Mouse (Mus musculus): Measurements from ENCODE around the gene Tyw1.

Gene Tyw1

DNA sequence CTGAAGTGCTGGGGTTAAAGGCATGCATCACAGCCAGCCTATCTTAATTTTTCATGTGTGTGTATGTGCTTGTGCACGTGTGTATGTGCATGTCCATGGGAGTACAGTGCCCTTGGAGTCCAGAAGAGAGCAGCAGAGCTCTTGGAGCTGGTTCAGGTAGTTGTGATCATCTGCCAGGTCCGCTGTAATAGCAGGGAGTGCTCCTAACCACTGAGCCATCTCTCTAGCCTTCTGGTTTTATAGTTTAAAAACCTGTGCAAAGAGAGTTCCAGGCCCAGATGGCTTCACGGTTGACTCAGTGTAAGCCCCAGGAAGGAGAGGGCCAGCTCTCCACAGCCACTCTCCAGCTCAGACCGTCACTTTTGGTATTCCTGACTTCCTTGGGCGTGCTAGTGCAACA, 64.4 kb downstream of the Tyw1 start:
- DNase-seq: no peak

DNA sequence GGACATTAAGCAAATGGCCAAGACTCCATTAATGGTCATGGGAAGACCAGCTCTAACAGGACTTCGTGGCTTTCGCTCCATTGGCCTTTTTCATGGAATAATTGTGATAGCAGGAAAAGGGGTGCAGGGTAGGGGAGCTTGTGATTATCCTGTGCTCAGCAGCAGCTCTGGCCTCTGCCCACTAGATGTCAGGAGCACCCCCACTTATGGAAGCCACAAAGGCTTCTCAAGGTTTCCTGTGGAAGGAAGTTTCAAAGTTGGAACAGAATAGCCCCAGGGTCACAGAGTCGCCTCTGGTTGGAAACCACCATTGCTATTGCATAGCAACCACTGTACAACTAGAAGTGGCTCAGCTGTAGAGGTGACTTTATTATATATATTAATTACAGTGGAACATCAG, 65.1 kb downstream of the Tyw1 start:
- DNase-seq: peak in 1 of 2 experiments; percentile 18

DNA sequence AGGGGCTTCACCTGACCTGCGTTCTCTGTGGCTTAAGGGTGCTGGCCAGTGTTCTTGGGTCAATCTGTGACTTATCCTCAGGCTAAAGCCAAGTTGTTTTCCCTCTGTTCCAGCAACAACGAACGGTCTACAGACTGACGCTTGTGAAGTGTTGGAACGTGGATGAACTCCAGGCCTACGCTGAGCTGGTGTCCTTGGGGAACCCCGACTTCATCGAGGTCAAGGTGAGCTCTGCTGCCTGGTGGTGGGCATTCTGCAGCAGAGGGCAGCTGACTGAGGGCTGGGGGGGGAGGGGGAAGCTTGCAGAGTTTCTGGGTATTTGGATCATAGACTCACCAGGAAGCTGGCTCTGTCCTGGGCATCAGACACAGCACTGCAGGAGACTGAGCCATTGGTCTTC, 70.1 kb downstream of the Tyw1 start:
- no peak for DNase-seq

DNA sequence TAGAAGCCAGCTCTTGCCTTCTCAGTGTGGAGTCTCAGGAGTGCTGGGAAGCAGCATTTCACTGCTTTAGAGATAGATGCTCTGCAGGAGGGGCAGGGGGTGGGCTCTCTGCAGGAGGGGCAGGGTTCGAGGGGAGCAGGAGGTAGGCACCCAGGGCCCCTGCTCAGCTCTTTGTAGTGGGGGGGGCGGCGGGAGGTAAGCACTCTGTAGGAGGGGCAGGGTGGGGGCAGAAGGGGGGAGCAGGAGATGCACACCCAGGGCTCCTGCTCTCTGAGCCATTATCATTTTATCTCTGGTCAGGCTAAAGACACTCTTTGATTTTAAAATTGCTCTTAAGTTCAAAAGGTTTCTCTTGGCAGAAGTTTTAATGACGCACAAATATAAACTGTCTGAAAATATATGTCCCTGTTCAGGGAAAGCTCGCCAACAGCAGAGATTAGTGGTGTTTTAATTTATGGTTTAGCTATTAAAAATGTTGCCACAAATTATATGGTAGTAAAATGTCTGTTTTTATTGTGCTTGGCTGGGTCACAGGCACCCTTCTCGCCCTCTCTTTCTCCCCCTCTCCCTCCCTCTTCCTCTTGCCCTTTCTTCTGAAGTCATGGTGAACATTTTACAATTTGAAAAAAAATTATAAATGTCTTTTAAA, 72.3 kb downstream of the Tyw1 start:
- DNase-seq: no peak

DNA sequence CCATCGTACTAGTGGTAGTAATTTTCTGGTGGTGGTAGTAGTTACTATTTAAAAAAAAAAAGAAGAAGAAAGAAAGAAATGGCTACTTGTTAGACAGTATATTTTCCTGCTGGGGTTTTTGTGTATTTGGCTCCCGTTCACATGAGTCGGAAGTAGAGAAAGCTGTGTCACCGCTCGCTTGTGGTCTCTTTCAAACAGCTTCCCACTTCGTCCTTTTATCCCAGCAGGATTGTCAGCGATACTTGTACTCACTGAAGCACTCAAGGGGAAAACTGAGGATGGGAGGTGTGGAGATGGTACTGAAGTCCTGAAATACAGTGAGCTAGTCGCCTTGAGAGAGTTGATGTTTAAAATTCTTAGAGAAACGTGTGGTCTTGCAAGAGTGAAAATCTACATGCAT, 72.9 kb downstream of the Tyw1 start:
- DNase-seq: no peak

DNA sequence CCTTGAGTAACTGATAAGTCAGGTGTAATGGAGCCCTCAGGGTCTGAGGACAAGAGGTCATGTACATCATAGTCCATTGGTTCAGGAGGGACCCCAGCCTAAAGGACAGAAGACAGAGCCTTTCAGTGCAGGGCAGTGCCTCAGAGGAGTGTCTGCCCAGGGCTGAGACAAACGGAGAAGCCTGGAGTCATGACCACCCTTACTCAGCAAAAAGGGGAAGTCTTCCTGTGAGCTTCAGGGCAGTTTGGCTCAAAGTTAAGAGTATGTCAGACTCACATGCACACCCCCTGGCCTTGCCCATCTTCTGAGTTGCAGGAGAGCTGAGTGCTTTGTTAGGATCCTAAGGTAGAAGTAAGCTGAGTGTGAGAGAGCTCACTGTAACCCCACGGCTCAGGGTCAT, 74.5 kb downstream of the Tyw1 start:
- no peak for DNase-seq

DNA sequence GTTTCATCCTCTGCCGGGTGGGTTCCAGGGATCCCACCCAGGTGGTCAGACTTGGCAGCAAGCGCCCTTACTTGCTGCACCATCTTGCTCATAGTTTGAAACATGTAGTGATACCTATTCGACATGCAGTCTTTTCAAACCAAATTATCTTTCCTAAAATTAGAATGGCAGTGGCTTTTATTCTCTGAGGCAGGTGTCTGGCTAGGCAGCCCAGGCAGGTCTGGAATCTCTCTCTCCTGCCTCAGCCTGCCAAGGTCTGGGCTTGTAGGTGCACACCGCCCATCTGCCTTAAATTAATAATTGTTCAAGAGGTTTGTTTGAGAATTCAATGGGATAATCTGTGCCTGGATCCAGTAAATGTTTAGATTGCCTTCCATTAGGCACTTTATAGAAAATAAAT, 75.4 kb downstream of the Tyw1 start:
- DNase-seq: no peak

DNA sequence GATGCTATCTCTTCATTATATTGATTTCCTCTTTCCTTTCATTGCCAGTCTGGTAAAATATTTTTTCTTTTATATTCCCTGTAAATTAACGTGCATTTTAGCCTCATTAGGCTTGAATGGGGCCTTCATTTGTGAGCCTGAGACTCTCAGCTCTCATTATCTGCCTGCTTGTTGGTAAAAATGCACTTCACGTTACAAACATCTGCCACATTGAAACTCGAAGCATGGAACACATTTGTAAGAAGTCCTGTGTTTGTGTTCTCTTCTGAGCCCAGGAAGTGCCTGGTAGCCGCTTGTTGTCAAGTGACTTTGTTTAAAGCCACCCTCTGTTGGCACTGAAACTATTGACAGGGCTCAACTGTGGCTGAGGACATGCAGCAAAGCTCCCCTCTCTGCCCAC, 75.8 kb downstream of the Tyw1 start:
- peak in 1 of 2 experiments; percentile 20 for DNase-seq

DNA sequence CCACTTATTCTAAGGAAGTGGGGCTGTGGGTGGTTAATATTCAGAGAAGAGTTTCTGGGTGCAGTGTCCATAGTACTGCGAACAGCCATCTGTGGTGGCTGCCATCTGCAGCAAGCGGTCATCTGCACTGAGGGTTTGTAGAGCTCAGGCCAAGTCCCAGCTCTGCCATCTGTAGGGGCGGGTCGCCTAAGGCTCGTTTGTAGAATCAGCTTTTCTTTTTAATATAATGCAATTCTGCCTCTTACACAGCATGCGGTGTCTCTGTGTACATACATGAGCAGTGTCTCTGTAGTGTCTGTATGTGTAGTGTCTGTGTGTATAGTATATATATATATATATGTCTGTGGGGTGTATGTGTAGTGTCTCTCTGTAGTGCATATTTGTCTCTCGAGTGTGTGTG, 78.1 kb downstream of the Tyw1 start:
- DNase-seq: no peak

DNA sequence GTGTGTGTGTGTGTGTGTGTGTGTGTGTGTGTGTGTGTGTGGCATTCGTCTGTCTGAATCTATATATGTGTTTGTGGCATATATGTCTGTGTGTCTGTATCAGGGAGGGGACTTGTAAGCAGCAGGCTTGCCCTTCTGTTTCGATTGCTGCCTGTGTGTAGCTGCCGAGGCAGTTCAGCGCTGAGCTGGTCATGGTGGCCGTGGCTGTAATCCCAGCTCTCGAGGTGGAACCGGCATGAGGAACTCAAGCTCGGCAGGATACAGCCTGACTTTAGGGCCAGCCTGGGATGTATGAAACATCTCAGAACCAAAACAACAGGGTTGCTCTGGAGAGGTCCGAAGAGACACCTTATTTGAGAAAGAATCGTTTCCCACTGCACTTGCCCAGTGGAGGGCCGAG, 78.6 kb downstream of the Tyw1 start:
- no peak for DNase-seq

DNA sequence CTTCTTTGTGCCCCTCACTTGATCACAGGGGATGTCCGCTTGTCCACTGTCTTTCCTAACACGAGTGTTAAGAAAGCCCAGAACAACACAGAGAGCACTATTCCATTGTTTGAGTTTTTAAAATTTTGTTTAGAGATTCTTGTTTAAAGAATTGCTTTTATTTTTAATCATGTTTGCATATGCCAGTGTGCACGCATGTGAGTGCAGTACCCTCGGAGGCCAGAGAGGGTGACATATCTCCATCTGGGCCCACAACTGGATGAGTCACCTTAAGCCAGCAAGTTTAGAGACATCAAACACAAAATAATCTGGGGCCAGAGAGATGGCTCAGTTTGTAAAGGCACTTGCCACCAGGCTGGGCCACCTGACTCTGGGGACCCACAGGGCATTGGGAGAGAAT, 80.0 kb downstream of the Tyw1 start:
- DNase-seq: no peak

DNA sequence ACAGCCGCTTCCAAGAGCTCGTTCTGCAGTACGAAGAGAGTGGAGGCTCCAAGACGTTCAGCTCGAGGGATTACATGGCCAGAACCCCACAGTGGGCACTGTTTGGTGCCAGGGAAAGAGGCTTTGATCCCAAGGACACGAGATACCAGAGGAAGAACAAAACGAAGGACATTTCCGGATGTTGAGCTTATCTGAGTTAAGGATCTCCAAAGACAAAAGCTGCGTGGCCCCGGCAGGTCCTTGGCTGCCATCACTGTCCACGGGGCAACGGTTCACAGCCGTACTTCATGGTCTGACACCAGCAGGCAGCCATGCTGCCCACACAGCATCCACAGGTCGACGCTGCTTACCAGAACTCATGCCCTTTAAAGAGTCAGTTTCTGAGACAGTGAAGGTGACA, 85.2 kb downstream of the Tyw1 start:
- no peak for DNase-seq

DNA sequence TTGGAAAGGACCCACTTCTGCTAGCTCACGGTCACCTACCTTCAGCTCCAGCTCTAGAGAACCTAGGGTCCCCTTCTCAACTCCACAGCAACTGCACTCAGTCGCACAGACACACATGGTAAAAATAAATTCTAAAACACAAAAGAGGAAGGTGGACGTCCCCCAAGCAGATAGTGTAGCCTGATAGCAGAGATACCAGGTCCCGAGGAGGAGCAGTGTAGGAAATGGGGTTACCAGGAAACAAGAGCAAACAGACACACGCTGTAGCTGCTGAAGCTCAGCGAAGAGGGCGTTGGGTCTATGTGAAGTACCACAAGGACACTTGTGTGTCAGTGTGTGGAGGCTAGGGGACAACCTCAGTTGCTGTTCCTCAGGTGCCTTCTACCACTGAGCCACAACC, 89.6 kb downstream of the Tyw1 start:
- no peak for DNase-seq

DNA sequence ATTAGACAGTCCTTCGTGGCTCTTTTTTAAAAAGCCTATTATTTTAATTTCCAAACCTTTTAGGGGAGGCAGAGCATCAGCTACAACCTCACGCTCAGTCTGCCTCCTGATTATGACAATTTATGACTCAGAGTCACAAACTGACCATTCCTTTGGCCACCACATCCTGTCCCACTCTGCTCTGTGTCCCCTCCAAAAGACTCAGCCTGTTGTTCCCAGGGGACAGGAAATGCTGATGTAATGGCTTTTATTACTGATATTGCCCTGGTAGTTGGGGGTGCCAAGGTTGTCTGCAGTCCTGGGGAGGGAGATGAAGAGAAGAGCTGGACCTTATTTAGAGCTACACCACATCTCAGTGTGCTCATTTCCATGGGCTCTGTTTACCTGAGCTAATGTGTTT, 90.5 kb downstream of the Tyw1 start:
- DNase-seq: no peak

DNA sequence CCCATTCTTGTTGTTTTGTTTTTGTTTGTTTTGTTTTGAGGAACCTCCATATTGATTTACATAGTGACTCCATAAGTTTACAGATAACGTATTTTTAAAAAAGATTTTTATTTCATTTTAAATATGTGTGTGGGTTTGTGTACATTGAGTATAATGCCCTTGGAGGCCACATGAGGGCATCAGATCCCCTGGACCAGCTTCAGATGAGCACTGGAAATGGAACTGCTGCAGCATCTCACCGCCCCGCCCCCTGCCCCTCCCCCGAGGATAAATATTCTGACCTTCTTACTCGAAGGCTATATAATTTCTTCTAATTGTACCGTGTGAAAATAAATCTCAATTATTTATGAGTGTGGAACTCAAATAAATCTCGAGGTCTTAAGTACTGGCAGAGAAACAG, 99.8 kb downstream of the Tyw1 start:
- no peak for DNase-seq

DNA sequence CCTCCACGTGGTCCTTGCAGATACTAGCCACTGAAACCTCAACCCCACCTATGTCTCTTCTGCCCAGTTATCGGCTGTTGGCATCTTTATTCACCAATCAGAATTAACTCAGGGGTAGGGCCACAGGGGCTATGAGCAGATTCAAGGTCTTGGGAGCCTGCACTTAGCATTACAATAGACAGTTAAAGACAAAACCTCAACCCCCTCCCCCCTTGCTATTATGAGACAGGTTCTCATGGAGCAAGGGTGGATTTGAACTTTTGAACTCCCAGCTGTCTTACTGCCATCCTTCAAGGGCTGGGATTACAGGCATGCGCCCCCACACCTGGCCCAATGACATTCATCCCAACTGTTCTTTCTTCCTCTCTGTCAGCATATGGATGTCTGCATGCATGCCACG, 107.7 kb downstream of the Tyw1 start:
- no peak for DNase-seq

DNA sequence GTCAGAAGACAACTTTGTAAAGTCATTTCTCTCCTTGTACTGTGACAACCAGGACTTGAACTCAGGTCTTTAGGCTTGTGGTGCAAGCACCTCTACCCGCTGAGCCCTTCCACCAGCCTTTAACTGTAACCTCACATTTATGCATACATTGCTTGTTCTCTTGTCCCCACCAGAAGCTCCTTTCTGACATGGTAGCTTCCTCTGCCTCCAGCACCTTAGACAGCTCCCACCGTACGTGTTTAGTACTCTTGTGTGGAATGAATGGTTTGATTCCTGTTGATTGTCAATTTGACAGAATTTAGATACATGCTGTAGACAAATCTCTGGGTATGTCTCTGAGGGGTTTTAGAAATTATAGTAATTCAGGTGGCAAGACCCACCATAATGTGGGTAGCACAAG, 108.4 kb downstream of the Tyw1 start:
- no peak for DNase-seq

DNA sequence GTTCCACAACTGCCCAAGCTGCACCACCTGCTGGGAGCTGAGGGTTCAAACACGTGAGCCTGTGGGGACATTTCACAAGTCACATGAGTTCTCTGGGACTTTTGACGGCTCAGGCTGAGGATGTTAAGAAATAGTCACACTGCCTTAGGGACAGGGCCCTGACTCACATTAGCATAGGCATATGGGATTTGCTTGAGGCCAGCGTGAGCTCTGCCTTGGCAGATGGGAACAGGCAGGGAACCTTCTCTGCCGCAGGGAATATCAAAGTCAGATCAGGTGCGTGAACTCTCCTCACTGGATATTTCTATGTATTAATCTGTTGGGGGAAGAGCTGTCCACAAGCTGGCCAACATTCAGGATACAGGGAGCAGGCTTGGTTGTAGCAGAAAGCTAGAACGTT, 112.8 kb downstream of the Tyw1 start:
- DNase-seq: no peak

DNA sequence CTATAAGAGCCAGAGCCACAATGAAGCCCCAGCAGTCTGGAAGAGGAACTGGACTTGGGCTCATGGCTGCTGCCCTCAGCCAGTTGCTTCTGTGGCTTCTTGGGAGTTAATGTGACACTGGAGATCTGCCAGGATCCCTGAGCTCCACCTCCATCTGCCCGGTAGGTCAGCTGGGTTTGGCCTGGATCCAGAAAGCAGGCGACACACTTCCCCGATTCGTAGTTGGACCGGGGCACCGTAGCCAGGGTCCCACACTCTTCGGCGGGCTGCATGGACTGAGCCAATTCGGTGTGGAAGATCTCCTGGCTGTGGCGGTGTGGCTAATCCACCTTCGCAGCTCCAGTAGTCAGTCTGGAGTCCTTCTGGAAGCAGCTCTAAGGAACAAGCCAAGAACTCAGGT, 113.8 kb downstream of the Tyw1 start, which contains the start of gene Caln1:
TSS of gene Caln1 (plus strand) at position 219 of the 400 bp plus-strand sequence.
- DNase-seq: peak in 1 of 2 experiments; percentile 1

DNA sequence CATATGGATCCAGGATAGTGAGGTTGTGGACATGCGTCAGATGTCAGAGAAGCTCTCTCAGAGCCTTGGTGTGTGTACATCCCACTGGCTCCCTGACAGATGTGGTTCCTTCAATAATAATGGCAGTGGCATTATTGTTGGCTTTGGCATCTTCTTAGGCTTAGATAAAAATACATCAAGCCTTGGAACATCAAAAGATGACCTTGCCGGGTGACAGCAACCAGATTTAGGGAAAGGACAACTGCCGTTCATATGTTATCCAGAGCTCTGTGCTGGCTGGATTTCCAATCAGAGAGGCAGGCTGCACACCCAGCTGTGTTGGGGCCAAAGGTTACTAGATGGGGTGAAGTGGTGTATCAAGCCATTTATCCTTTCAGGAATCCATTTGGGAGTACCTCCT, 120.0 kb downstream of the Tyw1 start:
- DNase-seq: no peak

DNA sequence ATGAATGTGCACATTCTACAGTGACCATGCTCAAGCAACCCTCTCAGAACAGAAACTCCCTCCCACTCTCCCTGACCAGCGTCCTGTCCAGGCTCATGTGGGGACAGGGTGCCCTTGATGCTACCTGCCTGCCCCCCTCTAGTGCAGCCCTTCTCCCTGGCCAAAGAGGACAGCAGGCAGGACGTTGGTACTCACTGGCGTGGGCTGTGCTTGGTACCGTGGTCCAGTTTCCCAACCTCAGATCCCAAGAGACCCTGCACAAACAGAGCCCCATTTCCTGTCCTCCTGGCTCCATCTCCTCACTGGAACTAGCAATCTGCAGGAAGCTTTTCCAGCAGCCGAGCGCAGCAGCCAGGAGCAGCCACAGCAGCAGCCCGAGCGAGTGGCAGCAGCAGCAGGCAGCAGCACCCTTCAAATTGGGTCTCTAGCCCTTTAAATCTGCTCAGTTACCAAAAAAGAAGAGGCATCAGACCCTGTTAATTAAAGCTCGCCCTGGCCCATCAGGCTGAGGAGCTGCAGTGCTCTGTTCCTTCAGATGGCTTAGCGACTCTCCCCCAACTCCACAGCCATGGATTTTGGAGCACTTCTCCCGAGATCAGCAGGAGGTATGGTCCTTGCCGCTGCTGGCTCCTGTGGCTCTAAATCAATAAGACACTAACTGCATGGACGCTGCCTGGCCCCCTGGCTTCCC, 128.9 kb downstream of the Tyw1 start, which contains the start of gene A330070K13Rik:
TSS of gene A330070K13Rik (minus strand) at position 410 of the 691 bp plus-strand sequence.
- DNase-seq: no peak

DNA sequence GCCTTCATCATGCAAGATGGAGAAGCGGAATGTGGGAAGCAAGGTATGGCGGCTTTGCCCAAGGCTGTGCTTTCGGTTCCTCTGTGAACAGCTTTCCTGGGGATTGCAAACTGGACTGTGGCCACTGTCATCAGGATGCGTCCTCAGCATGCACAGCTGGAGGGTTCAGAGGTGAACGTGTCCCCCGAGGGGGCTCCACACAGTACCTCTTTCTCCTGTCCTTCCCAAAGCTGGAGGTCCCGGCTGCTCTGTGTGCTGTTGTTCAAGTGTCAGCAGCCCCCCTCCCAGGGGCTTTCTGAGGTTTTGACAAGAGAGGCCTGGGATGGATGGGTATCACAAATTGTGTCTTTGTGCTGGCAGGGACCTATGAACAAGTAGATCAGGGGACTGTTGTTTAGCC, 131.0 kb downstream of the Tyw1 start:
- no peak for DNase-seq
